Mouse (Mus musculus) right cerebral cortex, postnatal 25 days (tissue): ENCODE measurements around the gene Cks1b.

Source experiments
- DNase-seq: peaks from one replicate; pipeline ENCODE4 v3.0.0; 2022

Gene Cks1b

DNA sequence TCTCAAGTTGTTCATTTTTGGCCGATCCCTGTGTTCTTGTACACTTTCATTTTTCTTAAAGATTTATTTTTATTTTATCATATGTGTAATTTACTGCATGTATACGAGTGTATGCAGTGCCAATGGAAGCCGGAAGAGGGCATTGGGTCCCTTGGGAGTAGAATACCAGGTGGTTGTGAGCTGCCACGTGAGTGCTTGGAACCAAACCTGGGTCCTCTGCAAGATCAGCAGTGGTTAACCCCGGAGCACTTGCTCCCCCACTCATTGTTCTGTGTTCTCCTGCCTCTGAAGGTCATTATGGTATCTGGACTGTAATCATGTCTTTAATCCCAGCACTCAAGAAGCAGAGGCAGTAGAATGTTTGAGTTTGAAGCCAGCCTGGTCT is 7.0 kb upstream of the Cks1b start:
- no peak for DNase-seq

DNA sequence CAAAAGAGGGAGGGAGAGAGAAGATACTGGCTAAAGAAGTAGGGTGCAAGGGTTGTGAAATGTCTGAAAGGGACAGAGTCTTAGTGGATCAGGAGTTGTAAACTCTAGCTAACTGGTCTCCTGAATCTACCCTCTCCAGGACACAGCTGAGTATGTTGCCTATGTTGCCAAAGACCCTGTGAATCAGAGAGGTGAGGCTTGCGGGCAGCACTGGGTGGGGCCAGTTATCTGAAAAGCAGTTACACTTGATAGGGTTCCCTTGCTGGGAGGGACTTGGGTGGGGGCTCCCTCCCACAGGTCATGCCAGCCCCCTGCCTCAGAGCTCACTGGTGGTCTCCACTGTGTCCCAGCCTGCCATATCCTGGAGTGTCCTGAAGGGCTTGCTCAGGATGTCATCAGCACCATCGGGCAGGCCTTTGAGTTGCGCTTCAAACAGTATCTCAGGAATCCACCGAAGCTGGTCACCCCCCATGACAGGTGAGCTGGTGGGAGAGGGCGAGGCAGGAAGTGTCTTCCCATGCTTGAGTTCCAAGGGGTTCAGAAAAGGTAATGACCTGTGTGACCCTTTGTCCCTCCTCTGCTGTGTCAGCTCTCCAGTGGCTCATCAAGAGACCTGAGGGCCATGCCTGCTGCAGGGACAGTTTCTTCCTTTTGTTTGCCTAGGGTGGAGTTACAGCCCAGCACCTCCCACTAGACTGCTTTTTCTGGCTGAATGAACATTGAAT is 6.4 kb upstream of the Cks1b start:
- DNase-seq: no peak

DNA sequence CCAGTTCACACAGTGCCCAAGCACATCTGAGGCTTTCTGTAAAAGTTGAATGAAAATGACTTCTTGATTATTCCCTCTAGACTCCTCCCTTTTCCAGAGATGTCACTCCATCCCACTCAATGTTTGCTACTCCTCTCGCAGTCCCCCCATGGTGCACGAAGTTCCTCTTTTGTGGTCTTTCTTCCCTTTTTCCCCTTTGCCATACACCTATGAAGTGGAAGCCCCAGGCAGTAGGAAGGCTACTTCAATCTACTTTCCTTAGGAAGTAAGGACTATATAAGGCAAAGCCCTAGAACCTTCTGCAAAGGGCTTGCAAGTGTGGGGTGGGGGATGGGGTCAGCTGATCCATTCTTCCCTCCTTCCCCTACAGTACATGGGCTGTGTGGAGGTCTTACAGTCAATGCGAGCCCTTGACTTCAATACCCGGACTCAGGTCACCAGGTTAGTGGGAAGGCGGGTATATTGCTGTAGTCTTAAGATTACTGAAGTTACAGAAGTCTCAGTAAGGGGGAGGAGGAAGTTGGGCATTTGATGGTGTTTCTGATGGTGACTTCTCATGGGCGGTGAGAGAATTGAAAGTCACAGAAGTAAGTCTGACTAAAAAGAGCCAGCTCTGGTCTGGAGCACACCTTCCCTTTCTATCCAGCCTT is 4.5 kb upstream of the Cks1b start:
- no peak for DNase-seq

DNA sequence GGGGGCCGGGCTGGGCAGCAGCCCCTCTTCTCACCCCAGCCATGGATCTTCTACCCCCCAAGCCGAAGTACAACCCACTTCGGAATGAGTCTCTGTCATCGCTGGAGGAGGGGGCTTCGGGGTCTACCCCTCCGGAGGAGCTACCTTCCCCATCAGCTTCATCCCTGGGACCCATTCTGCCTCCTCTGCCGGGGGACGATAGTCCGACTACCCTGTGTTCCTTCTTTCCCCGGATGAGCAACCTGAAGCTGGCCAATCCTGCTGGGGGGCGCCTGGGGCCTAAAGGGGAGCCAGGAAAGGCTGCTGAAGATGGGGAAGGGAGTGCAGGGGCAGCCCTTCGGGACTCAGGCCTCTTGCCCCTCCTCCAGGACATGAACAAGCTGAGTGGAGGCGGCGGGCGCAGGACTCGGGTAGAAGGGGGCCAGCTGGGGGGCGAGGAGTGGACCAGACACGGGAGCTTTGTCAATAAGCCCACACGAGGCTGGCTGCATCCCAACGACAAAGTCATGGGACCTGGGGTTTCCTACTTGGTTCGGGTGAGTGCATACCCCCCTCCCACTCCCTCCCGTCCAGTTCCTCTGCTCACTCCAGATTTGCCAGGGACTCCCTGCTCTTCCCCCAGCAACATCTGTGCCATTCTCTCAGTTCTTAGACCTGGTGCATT is 3.8 kb upstream of the Cks1b start:
- DNase-seq: no peak

DNA sequence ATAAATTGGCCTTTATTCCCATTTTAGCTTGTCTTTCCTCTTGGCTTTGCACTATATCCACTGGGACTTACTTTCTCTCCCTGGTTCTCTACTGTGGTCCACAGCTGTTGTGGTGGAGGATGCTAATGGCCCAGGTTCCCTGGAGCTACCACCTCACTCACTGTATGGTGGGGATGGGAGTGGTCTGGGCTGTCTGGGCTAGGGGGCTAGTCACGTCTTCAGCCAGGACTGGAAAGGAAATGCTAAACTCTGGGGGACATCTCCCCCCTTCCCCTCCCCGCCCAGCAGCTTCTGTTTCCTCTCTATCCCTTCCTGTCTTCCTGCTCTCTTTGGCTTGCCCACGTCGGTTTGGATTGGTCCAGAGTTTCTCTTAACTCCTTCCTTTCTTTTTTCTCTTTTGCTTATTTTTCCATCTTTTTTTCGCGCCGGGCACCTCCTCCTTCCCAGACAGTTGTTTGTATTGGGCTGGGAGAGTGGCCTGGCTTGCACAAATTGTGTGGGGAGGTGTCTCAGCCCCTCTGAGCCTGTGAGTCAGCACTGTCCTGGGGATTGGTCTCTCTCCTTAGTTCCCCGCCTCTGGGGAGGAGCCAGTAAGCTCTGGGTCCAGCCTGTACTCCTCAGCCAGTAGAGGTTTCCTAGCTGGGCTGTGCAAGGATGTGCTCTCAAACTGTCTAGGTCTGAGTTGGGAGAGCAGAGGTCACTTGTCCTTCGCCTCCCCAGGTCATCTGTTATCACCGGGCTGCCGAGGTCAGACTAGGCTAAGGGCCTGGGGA is 3.0 kb upstream of the Cks1b start:
- DNase-seq: peak; percentile 65

DNA sequence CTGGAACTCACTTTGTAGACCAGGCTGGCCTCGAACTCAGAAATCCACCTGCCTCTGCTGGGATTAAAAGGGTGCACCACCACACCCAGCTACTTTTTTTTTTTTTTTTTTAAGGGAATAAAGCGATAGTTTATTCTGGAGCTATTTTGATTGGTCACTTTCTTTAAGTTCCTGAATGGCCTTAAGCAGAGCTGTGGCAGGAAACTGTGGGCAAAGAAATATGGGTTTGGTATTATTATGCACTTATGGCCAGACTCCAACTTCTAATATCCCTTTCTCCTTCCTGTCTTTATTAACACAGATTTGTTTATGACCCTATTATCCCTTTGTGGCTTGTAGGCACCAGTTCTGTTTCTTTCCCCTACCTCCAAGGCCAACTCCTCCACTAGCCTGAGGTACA is 2.2 kb upstream of the Cks1b start:
- DNase-seq: no peak

DNA sequence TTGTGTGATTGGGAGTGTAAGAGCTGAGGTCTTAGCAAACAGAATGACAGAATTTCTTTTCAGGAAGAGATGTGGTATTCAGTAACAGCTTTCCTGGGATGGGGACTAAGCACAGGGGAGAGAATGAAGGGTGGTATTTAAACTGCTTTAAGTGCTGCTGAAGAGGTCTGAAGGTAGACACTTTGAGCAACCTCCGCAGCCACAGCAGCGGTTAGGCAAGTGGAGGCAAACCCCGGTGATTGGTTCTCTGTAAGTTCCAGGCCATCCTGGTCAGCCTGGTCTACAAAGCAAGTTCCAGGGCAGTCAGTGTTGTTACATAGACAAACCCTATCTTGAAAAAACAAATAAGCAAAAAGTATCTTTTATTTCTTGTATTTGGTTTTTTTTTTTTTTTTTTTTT is 1.8 kb upstream of the Cks1b start:
- DNase-seq: no peak

DNA sequence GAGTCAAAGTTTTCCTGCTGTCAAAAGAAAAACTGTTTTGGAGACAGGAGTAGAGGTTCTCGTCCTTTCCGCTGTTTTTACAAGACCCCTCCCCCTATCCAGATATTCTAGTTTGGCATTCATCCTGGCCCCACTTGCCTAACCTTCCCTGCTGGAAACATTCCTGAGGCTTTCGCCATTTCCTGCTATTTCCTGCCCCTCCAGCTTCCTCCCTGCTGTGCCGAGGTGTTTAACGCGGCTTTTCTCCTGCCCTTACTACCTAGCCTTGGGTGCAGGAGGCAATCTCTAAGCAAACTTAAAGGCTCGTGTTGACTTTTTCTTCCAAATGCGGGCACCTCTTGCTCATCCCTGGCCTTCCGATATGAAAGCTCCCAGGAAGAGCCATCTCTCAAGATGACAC is 1.4 kb upstream of the Cks1b start:
- no peak for DNase-seq

DNA sequence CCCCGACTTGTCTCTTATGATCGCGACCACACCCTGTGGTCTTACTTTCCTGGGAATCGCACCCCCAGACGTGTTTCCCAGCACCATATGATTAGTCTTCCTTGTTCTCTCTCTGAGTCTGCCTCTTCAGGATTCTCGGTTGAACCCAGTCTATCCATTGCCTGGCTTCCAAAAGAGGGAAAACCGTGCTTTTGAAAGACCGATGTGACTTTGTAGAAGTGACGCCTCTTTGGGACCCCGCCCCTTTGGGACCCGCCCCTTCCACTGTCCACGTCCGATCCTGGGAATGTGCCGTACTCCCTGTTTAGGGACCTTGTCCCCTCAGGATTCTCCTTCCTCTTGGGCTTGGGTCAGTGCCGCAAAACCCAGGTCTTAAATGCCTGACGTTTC is 673 bp upstream of the Cks1b start:
- no peak for DNase-seq

DNA sequence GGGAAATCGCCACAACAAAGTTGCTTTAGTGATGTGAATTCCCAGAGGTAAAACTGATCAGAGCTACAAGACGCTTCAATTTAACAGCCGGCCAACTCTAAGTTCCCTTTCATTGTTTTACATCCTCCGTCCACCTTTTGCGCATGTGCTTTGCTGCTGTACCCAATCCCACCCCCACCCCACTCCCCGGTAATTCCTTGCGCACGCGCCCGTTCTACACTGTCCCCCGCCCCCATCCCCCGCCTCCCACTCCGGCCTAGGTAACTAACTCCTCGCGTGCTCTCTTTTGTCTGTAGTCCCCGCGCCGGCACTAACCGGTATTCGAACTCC is 378 bp downstream of the Cks1b start:
- no peak for DNase-seq

DNA sequence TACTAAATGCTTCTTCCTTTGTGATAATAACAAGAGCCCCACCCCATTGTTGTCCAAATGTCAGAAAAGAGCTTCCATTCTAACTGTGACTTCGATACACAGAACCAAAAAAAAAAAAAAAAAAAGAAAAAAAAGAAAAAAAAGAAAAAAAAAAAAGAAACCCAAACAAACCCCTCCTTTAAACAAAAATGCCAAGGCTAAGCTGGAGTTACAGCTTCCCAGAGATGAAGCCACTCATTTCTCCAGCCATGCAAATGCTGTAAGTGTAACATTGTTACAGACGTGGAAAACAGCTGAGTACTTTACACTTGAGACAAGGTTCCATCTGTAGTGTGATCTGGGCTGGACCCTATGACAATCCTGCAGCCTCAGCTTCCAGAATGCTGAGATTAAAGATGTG is 1.1 kb downstream of the Cks1b start:
- DNase-seq: no peak

DNA sequence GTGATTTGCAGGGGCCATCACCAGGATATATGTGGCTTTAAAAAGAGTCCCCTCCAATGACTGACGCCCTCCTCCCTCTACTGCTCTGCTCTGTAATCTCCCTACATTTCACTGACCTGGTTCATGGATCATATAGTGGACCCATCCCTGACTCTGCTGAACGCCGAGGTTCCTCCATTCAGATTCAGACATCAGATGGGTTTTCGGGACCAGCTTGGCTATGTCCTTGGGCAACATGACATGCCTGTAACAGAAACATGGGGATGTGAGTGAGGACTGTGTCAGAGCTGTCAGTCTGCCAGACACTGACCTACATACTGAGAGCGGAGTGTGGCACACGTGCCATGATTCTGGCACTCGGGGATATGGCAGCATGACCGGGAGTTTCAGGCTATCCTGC is 2.0 kb downstream of the Cks1b start:
- DNase-seq: no peak

DNA sequence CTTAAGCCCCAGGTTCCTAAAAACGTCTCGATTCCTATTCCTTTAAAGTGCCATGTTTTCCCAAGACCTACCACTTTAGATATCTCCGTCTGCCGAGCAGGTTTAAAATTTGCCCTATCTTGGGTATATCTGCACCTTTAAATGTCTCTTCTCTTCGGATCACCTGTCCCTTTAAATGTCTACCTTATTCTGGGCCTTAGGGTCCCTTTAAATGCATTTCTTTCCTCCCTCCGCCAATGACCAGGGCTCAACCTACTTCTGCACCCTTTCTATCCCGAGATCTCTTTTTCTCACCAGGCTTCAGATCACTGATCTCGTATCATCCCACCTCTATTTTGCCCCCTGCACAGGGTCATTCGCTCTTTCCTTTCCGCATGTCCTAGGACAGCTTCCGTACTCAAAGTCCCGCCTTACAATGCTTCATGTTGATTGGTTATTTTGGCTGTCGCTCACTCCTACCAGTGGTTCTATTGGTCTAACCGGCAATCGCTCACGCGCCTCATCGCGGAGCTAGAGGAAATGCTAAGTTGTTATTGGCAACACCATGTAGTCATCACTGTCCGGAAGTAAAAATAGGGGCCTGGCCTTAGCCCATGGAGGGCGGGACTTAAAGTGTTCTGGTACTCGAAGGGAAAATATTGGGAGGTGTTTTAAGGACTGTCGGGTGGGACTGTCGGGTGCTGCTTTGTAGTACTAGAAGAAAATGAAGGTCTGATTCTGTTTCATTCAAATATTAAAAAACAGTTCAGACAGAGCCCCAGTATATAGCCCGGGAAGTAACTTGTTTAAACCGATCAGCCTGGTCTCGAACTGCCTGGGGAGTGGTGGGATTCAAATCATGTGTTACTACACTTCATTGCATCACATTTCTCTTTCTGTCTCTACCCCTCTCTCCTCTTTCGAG is 6.4 kb downstream of the Cks1b start, which contains the start of gene Flad1:
Flad1 (minus strand) TSS at position 381 of the 904 bp plus-strand sequence.
- peak; percentile 99 for DNase-seq

DNA sequence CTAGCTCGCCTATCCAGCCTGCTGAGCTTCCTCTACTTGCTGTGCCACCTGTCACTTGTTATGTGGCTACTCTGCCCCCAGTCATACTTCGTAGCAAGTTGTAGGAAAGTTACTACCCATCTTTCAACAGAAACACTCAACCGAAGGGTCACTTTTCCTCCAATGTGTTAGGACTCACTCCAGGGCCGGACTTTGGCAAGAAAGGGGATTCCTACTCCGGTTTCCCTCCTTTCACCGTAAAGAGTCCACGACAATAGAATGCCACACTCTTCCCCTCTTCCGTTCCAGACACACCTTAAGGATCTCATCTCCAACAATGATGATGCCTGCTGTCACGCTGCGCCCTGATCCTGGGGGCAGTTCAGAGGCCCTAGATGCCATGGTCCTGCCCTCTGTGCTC is 7.3 kb downstream of the Cks1b start:
- no peak for DNase-seq

DNA sequence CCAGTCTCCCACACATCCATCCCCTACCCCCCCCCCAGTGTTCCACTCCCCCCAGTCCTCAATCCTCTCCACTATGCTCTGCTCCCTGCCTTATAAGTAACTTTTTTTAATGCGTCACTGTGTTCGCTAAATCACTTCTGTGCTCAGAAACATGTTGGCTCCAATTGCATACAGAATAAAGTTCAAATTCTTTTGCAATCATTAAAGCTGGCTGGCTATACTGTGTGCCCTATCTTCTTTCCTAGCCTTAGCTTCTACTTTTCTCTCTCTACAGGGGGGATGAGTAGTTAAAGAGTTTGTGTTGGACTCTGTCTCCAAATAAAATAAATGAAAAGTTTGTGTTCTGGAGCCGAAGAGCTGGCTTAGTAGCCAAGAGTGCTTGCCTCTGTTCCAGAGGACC is 8.5 kb downstream of the Cks1b start:
- no peak for DNase-seq

DNA sequence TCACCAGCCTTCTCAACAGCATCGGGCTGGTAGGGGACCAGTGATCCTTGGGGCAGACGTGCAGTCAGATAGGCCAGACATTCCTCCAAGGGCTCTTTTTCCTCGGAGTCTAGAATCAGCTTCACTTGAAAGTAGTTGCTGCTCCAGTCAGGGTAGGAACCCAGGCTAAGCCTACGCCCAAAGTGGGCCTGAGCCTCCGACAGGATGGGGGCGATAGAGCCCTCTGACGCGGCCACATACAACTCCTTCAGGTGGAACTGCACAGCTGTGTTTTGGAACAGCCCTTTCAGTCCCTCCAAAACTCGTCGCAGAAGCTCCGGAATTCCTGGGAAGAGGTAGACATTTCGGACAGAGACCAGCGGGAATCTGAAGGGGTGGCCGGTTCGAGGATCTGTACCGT is 9.7 kb downstream of the Cks1b start:
- no peak for DNase-seq

DNA sequence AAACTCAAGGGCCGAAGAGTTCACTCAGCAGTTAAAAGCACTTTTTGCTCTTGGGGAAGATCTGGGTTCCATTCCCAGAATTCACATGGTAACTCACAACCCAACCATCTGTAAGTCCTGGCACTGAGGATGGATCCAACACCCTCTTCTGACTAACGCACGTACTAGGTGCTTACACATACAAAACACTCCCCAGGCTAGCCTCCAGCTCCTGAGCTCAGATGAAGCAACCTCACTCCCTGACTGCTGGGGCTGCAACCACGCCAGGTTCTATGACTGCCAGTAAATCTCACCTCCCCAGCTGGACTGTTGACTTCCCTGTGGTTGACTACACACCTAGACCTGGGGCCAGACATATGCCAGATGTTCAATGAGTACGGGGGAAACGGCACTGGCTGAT is 11.3 kb downstream of the Cks1b start:
- DNase-seq: no peak

DNA sequence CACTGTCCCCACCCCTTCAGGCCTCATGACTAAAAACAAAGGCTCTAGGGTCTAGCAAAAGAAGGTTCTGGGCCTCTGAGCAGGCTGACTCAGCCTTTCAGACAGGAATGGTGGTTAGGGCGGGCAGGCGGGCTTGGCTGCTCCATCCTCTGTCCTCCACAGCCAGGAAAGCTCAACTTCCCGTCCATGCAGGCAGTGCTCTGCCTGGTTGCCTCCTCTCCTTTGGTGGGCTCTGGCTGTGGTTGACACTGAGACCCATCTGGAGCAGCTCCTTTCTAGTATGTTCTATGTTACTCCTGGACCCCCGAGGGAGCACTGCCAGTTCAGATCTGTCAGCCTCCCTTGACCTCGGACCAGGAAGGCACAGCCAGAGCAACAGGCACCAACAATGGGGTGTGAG is 15.5 kb downstream of the Cks1b start, which contains the start of gene Lenep:
Lenep (minus strand) TSS at position 101 of the 400 bp plus-strand sequence.
- DNase-seq: no peak

DNA sequence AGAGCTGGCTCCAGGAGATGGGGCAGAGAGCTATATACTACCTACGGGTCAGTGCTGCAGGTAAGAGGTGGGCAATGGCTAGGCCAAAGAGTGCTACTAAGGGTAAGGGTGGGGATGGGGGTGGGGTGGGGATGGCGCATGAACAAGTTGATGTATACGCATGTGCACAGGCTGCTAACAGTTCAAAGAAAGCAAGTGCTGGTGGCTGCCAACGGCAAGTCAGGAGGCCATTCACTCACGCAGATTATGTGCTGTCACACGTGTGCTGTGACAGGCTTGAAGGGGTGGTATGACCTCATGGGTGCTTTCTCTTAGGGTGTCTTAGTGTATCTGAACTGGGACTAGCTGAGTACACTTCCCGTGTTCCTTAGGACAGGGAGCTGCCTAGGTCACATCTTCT is 16.9 kb downstream of the Cks1b start:
- no peak for DNase-seq

DNA sequence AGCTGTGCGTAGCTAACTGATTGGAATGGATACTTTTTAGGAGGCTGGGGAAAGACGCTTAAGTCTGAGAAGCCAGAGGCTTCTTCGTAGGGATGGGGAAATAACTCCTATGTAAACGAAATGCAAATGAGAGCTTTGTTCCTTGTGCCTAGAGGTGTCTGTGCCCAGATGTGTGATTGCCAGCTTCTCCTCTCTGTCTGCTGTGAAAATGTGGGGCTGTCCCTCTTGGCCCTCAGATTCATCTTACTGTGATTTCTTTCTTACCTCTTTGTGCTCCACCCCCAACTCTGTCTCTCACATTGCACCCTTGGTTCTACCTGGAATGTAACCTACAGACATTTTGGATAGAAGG is 21.6 kb downstream of the Cks1b start:
- no peak for DNase-seq

DNA sequence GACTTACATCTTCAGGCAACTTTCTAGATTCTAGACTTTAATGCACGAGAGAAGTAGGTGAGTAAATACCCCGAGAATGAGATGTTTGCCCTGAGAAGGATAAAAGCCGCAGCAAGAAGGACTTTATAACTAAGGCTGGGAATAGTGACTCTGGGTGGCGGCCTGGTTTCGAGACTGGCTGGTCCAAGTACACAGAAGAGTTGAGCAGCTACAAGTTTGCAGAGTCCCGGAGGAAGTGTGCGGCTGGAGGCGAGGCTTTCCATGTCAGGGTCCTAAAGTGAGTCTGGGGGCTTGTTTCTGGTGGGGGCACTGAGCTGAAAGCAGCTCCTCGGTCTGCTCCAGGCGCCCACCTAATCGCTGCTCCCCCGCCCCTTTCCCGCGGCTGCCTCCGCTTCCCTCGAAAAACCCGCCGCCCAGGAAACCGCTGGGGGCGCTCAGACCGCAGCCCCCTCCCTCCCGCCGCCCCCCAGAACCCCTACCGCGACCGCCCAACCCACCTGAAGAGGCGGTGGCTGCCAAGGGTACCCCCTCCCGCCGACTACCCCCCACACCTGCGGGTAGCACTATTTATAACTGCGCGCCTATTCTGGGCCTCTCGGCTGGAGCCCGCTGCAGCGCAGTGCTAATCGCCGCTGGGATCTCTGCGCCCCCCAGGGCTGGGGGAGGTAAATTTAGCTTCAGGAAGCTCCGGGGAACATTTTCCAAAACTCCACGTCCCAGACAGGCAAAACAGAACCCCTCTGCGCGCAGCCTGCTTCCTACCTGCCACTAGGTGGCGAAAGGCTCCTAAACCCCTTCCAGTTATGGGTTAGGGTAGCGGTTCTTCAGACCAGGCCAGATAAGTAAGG is 22.2 kb downstream of the Cks1b start:
- DNase-seq: no peak

DNA sequence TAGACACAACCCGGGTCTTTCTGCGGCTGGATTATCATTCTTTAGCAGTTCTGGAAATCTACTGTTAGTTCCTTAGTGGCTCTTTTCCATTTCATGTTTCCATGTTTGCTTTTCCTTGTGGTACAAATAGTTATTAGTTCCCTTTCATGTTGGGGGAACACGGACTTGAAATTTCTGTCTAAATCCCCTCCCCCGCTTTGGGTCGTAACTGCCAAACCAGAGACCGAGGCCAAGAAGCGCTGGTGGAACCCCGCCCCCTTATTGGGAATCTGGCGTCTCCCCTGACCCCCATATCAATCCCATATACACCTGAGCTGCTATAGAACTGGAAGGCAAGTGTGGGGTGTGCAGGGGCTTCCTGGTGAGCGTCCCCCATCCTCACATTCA is 22.8 kb downstream of the Cks1b start:
- no peak for DNase-seq
